Mouse (Mus musculus): ENCODE results near the gene Mageb4.
"Not testable (repeated sequence)": the region's sequence is repeated elsewhere in the genome, so short reads cannot be mapped to it uniquely, and the experiment has no call there.

Gene Mageb4

GRCm38 (mm10) chrX:86304993-86305392 lies at the start of gene Mageb4:
Mageb4 (minus strand) TSS chrX:86305093.
- DNase-seq: not testable (repeated sequence)

DNA sequence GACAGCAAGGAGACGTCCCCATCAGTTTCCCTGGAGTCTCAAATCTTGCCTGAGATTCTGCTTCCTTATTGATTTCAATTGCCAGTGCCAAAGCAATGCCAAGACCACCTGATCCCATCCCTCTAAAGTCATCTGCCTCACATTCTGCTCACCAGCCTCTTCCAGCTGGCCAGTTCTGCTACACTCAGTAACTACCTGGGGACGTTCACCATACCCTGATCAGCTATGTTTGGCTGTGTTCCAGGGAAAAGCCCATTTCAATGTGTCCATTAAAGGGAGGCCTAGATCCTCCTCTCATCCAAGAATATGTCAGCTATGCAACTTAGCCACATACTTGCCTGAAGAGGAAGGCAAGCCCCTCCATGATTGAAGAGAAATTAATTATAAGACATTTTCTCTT lies 20.3 kb downstream of the Mageb4 start:
- DNase-seq: not testable (repeated sequence)

GRCm38 (mm10) chrX:86245950-86246349 lies 58.9 kb downstream of the Mageb4 start:
- not testable (repeated sequence) for DNase-seq

DNA sequence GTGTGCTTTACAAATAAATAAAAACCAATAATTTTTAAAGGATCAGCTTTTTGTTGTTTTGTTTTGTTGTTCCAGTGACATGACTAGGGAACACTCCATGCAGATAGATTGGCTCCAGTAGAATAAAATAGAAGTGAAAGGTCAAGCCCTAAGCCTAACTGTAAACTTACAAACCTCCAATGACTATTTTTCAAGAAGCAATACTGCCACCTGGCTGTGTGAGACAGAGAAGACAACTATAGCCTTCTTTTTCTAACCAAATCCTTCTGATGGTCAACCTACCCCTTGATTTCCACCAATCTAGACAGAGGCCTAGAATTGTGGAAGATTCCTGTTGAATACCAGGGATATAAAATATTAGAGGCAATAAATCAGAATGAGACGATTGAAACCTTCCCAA lies 67.6 kb downstream of the Mageb4 start:
- no peak for DNase-seq
